Mouse (Mus musculus): Measurements from ENCODE around the gene Zfp69. TPM values are rescaled to one million over a fixed set of nuclear protein-coding genes. Genes with fewer than 3 reads are reported as not detected.

Gene Zfp69
- total and polyA plus RNA-seq, 2 experiments from 2014 or later, result 3.1 to 4.5 TPM

DNA sequence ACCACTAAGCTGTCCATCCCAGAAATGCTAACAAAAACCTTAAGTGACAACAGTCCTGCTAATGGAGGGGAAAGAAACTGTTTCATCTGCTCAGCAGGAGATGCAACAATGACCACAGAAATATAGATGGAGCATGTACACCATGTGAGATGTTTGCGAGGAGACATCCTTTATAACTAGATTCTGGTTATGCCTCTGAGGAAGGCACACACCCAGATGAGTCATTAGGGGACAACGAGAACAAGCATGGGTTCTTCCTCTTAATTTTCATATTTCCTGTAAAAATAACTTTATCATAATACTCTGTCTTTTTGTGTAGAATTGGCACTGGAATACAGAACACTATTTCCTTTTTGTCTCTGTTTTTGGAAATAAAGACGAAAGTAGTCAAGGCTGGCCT is 26.7 kb upstream of the Zfp69 start:
- Histone ChIP-seq H3K36me3 (ENCODE audit: insufficient read depth) (peaks cover 38% of the 10 kb centered on the region), H3K9me3 (ENCODE audit: low read length) (no peaks in the 10 kb centered on the region), H3K4me1 (ENCODE audit: insufficient read depth) (no peaks in the 10 kb centered on the region), H3K27me3 (ENCODE audit: insufficient read depth, low read length) (no peaks in the 10 kb centered on the region), H3K4me2 (ENCODE audit: low read depth) (no peak overlapping the region), H3K27ac (ENCODE audit: low read depth, low read length) (no peak overlapping the region), H3K4me3 (ENCODE audit: low read depth, low read length) (no peak overlapping the region), H3K9ac (no peak overlapping the region)
- no peak for TF ChIP-seq CTCF (IDR thresholded peaks at IDR 0.05; ENCODE audit: low read depth)
- WGBS, result 93% methylated on average over 3 of the region's 3 CpGs
- no peak for DNase-seq
- ATAC-seq, result no peak

DNA sequence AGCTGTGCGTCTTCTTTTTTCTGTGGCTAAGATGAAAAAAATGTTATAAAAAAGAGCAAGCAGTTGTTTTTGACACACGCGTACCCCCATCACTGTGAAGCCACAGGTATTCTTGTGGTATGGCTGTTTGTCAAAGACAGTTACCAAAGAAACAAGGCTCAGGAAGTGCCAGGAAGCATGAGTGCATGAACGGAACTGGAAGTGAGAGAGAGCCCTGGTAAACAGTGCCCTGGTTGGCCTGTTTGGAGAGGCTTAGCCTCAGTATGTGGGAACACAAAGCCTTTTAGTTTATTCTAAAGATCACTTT is 23.9 kb upstream of the Zfp69 start:
- no peaks in the 10 kb centered on the region for H3K27me3 ChIP-seq (ENCODE audit: insufficient read depth, low read length)
- DNase-seq, result no peak
- no peak overlapping the region for H3K27ac ChIP-seq (ENCODE audit: low read depth, low read length)
- peaks cover 44% of the 10 kb centered on the region for H3K36me3 ChIP-seq (ENCODE audit: insufficient read depth)
- H3K4me3 ChIP-seq (ENCODE audit: low read depth, low read length), result no peak overlapping the region
- no peaks in the 10 kb centered on the region for H3K4me1 ChIP-seq (ENCODE audit: insufficient read depth)
- no peak overlapping the region for H3K4me2 ChIP-seq (ENCODE audit: low read depth)
- no peak for TF ChIP-seq CTCF (IDR thresholded peaks at IDR 0.05; ENCODE audit: low read depth)
- no peaks in the 10 kb centered on the region for H3K9me3 ChIP-seq (ENCODE audit: low read length)
- no peak overlapping the region for H3K9ac ChIP-seq
- 95% methylated on average over 4 of the region's 4 CpGs for WGBS
- no peak for ATAC-seq

DNA sequence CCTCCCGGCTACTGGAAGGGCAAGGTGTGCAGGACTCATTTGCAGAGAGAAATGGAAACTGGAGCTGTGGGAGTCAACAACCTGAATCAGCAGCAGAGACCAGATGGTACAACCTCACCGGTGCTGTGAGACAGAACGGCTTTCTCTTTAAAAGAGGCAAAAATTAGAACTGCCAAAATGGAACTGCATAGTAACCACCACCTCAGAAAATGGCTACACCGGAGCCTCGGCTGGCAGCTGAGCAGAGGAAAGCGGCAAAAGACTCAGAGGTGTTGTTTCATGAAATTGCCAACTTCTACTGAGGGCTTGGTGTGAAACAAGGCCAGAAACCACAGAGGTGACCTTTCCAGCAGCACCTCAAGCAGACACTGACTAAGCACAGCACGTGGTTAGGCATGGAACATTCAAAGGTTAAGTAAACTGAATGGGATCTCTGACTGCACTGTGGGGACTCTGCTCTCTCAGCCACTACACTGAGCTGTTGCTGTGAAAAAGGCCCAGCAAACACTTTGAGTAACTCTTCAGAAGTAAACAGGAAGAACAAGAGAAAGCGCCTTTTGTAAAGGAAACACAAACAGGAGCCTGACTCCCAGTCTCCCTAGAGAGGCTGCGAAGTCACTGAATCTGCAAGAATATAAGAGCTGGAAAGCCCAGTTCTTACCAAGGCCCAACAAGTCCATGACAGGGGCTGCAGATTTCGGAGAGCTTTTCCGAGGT is 23.4 kb upstream of the Zfp69 start:
- Histone ChIP-seq H3K9me3 (ENCODE audit: low read length) (no peaks in the 10 kb centered on the region), H3K36me3 (ENCODE audit: insufficient read depth) (peaks cover 47% of the 10 kb centered on the region), H3K4me3 (ENCODE audit: low read depth, low read length) (no peak overlapping the region), H3K27ac (ENCODE audit: low read depth, low read length) (no peak overlapping the region; the same call in 1 of the 2 replicates), H3K4me2 (ENCODE audit: low read depth) (no peak overlapping the region), H3K27me3 (ENCODE audit: insufficient read depth, low read length) (no peaks in the 10 kb centered on the region), H3K9ac (no peak overlapping the region), H3K4me1 (ENCODE audit: insufficient read depth) (no peaks in the 10 kb centered on the region)
- TF ChIP-seq CTCF (IDR thresholded peaks at IDR 0.05; ENCODE audit: low read depth), result no peak
- WGBS, result 85% methylated on average over 11 of the region's 11 CpGs
- ATAC-seq, result no peak
- DNase-seq, result no peak

DNA sequence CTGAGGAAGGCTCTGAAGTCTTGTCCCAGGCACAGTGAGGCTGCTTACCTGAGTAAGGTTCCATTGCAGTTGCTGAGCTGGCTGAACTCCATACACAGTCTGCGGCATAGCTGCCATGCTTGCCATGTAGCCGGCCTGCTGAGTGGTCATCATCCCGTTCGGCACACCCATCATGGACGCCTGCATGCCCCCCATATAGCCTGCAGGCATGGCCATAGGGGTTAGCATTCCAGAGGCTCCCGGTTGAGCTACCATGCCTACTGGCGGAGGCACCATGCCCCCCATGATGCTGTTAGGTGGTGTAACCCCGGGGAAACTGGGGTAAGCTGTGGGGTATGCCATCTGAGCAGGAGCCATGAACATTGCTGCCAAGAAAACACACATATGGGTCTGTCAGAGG is 20.3 kb upstream of the Zfp69 start:
- no peak for DNase-seq
- H3K9me3 ChIP-seq (ENCODE audit: low read length), result no peaks in the 10 kb centered on the region
- no peak overlapping the region for H3K4me3 ChIP-seq (ENCODE audit: low read depth, low read length)
- ATAC-seq, result no peak
- no peak overlapping the region for H3K27ac ChIP-seq (ENCODE audit: low read depth, low read length)
- peaks cover 64% of the 10 kb centered on the region for H3K36me3 ChIP-seq (ENCODE audit: insufficient read depth)
- no peak overlapping the region for H3K4me2 ChIP-seq (ENCODE audit: low read depth)
- no peak for TF ChIP-seq CTCF (IDR thresholded peaks at IDR 0.05; ENCODE audit: low read depth)
- H3K27me3 ChIP-seq (ENCODE audit: insufficient read depth, low read length), result no peaks in the 10 kb centered on the region
- no peak overlapping the region for H3K9ac ChIP-seq
- H3K4me1 ChIP-seq (ENCODE audit: insufficient read depth), result no peaks in the 10 kb centered on the region
- 90% methylated on average over 8 of the region's 8 CpGs for WGBS

DNA sequence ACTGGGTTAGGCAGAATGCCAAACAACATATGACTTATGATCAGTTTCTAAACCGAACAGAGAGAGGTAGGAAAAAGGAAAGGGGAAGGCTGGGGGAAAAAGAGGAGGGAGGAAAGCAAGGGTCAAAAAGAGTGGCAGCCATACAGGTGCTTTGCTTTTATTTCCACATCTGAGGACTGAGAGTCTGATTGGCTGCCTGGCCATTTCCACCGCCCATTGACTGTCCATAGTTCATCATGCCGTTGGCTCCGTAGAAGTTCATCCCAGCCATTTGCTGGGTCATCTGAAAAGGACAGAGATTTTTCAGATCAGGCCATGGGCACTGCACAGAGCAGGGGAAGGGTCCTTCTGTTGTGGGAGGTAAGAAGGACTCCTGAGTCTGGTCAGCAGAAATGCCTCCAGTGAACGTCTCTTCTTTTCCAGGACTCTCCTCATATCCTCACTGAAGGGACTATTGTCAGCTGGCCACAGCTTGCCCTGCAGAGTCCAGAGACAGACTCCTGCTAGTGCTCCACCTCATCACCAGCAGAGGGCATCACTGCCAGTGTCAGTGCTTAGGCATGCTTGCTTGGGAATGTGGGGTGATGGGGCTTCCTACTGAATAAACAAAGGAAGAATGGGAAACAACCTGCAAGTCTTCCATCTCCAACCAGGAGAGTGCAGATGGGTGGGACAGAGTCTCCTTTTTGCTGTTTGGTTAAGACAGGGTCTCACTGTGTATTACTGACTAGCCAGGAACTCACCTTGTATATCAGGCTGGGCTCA is 18.1 kb upstream of the Zfp69 start:
- ATAC-seq (peak; percentile 78), DNase-seq (peak; percentile 39)
- Histone ChIP-seq H3K4me1 (ENCODE audit: insufficient read depth) (no peaks in the 10 kb centered on the region), H3K9ac (no peak overlapping the region), H3K27me3 (ENCODE audit: insufficient read depth, low read length) (no peaks in the 10 kb centered on the region), H3K4me2 (ENCODE audit: low read depth) (no peak overlapping the region), H3K27ac (ENCODE audit: low read depth, low read length) (no peak overlapping the region), H3K9me3 (ENCODE audit: low read length) (no peaks in the 10 kb centered on the region), H3K4me3 (ENCODE audit: low read depth, low read length) (no peak overlapping the region), H3K36me3 (ENCODE audit: insufficient read depth) (peaks cover 54% of the 10 kb centered on the region)
- 80% methylated on average over 5 of the region's 5 CpGs for WGBS
- TF ChIP-seq CTCF (IDR thresholded peaks at IDR 0.05; ENCODE audit: low read depth), result peak; percentile 71

DNA sequence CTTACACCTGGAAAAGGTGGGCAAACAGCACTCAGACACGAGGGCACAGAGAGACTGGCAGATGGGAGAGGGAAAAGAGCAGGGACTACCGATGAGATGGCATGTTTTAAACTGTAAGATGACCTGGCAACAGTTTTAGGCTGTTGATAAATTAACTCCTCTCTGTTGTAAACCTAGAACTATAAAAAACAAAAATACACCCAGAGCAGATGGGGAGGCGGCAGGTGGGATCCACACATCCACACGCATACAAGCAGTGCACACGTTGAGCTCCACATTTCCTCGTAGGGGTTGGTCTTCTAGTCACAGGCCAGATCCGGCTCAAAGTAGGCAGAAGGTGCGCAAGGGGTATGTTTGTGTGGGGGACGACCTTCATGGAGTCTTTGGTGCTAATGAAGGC is 17.0 kb upstream of the Zfp69 start:
- 88% methylated on average over 9 of the region's 9 CpGs for WGBS
- no peak overlapping the region for H3K9ac ChIP-seq

DNA sequence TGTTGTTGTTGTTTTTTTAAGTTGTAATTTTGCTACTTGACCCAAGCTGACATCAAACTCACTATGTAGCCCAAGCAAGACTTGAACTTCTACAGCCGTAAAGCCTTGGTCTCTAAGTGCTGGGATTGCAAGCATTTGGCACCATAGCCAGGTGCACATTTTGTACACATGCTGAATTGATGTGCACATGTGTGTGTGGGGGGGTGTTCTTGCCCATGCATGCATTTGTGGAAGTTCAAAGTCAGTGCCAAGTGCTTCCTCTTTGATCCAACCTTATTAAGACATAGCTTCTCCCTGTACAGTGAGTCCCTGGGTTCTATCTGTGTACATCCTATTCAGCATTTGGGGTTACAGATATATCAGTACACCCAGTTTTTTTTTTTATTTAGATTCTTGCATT is 4.1 kb upstream of the Zfp69 start:
- H3K4me1 ChIP-seq (ENCODE audit: insufficient read depth), result no peaks in the 10 kb centered on the region
- no peaks in the 10 kb centered on the region for H3K9me3 ChIP-seq (ENCODE audit: low read length)
- 91% methylated on average over 1 of the region's 1 CpGs for WGBS
- H3K4me2 ChIP-seq (ENCODE audit: low read depth), result no peak overlapping the region
- H3K36me3 ChIP-seq (ENCODE audit: insufficient read depth), result no peaks in the 10 kb centered on the region
- H3K4me3 ChIP-seq (ENCODE audit: low read depth, low read length), result no peak overlapping the region
- H3K27me3 ChIP-seq (ENCODE audit: insufficient read depth, low read length), result no peaks in the 10 kb centered on the region
- H3K9ac ChIP-seq, result no peak overlapping the region
- no peak overlapping the region for H3K27ac ChIP-seq (ENCODE audit: low read depth, low read length)
- DNase-seq, result no peak
- no peak for ATAC-seq
- TF ChIP-seq CTCF (IDR thresholded peaks at IDR 0.05; ENCODE audit: low read depth), result no peak

More for the DNA sequence above, 17.0 kb upstream of the Zfp69 start:
- DNase-seq (no peak), ATAC-seq (no peak)
- Histone ChIP-seq H3K36me3 (ENCODE audit: insufficient read depth) (peaks cover 44% of the 10 kb centered on the region), H3K27me3 (ENCODE audit: insufficient read depth, low read length) (no peaks in the 10 kb centered on the region), H3K9me3 (ENCODE audit: low read length) (no peaks in the 10 kb centered on the region), H3K4me1 (ENCODE audit: insufficient read depth) (no peaks in the 10 kb centered on the region), H3K4me3 (ENCODE audit: low read depth, low read length) (no peak overlapping the region), H3K4me2 (ENCODE audit: low read depth) (no peak overlapping the region), H3K27ac (ENCODE audit: low read depth, low read length) (no peak overlapping the region)
- TF ChIP-seq CTCF (IDR thresholded peaks at IDR 0.05; ENCODE audit: low read depth), result no peak

Data from forebrain, postnatal 0 days (tissue).